Mouse (Mus musculus) heart, adult 2 months (tissue): Measurements from ENCODE around the gene Slc38a6. TPM values are rescaled to one million over a fixed set of nuclear protein-coding genes. Genes with fewer than 3 reads are reported as not detected.

ENCODE experiments used
- DNase-seq, 2 experiments: peaks; one replicate each; pipeline ENCODE4 v3.0.0; 2021
- H3K27ac ChIP-seq: fragments of 200-600 bp; 2 replicates; pipeline ENCODE4 v1.8.1; 2022
- H3K27me3 ChIP-seq: fragments of 200-500 bp; 2 replicates; pipeline ENCODE4 v1.6.1; 2012; ENCODE audit warnings: mild to moderate bottlenecking, low read length, inconsistent platforms, mixed read lengths; ENCODE audit not compliant: control insufficient read depth, insufficient read depth
- H3K36me3 ChIP-seq: fragments of 200-500 bp; 2 replicates; pipeline ENCODE4 v1.6.1; 2012; ENCODE audit warnings: low read length, inconsistent platforms; ENCODE audit not compliant: control insufficient read depth, insufficient read depth
- H3K4me1 ChIP-seq: fragments of 200-500 bp; 2 replicates; pipeline ENCODE4 v1.6.1; 2011; ENCODE audit warnings: low read length; ENCODE audit not compliant: control insufficient read depth, insufficient read depth
- H3K4me3 ChIP-seq: fragments of 200-600 bp; 2 replicates; pipeline ENCODE4 v1.8.1; 2022
- H3K79me2 ChIP-seq: fragments of 200-500 bp; replicated peaks from 2 replicates; pipeline ENCODE4 v1.6.1; 2012; ENCODE audit warnings: mild to moderate bottlenecking, inconsistent platforms, low read length, moderate library complexity, mixed read lengths; ENCODE audit not compliant: control insufficient read depth, insufficient read depth
- H3K9ac ChIP-seq: fragments of 200-500 bp; 2 replicates; pipeline ENCODE4 v1.6.1; 2012; ENCODE audit warnings: low read depth, mild to moderate bottlenecking, control low read depth, inconsistent platforms, low read length, mixed read lengths
- CTCF ChIP-seq: fragments of 200-600 bp; IDR thresholded peaks from 2 replicates; pipeline ENCODE4 v1.8.1; 2022; ENCODE audit warnings: antibody characterized with exemption, mild to moderate bottlenecking, moderate library complexity
- EP300 ChIP-seq: fragments of 200-500 bp; IDR thresholded peaks from 2 replicates; pipeline ENCODE4 v1.6.1; 2011; ENCODE audit warnings: low read depth, low read length, control low read depth; ENCODE audit not compliant: insufficient read depth
- POLR2A ChIP-seq: fragments of 200-500 bp; IDR thresholded peaks from 2 replicates; pipeline ENCODE4 v1.6.1; 2011; ENCODE audit warnings: mild to moderate bottlenecking, low read depth, low read length, control low read depth; ENCODE audit not compliant: insufficient read depth
- WGBS: fragments of 180-500 bp; shearing (Covaris S2); methylation state at CpG from one replicate; pipeline ENCODE4 v1.1.7; 2018; 5-methylcytosine and 5-hydroxymethylcytosine counted together
- intact Hi-C: fragments of 180-260 bp; cut with DNase I; formaldehyde crosslinking; loops from one replicate; pipeline ENCODE4 v1.15.1; 2025
- polyA plus RNA-seq: library from polyadenylated mRNA; depleted of rRNA; stranded (reverse); fragments of >200 nt; gene quantifications from 2 replicates; pipeline ENCODE4 v1.2.3, GENCODE M21; 2012
- total RNA-seq, 2 experiments: library from RNA; stranded (reverse); gene quantifications; 2 replicates each; pipeline ENCODE4 v1.2.3; 2021

The Slc38a6 gene
- total and polyA plus RNA-seq, 3 experiments = 3.8 to 8.0 (median 4.0) TPM

GRCm38 (mm10) chr12:73325181-73325580 lies 38.6 kb downstream of the Slc38a6 start:
- H3K4me1 ChIP-seq = peaks cover 3% of the 10 kb centered on the region; the same call in 1 of the 2 replicates
- H3K27me3 ChIP-seq = no peaks in the 10 kb centered on the region
- H3K36me3 ChIP-seq = peaks cover 5% of the 10 kb centered on the region; the same call in 1 of the 2 replicates
- DNase-seq = no peak
- H3K27ac ChIP-seq = peak overlapping the region; percentile 83
- TF ChIP-seq CTCF (no peak), EP300 (no peak)
- H3K79me2 ChIP-seq = no peaks in the 10 kb centered on the region
- H3K9ac ChIP-seq = no peak overlapping the region
- intact Hi-C loops = loop anchor here (2.0 to 5.0 kb wide), 2 partner anchors 192 to 270 kb away; no protein-coding TSS in a partner anchor
- WGBS = 30% methylated on average over 2 of the region's 2 CpGs
- H3K4me3 ChIP-seq = no peak overlapping the region

GRCm38 (mm10) chr12:73325617-73326016 lies 39.0 kb downstream of the Slc38a6 start:
- 23% methylated on average over 4 of the region's 4 CpGs for WGBS
- Histone ChIP-seq H3K79me2 (no peaks in the 10 kb centered on the region), H3K4me1 (peaks cover 3% of the 10 kb centered on the region; the same call in 1 of the 2 replicates), H3K36me3 (peaks cover 5% of the 10 kb centered on the region; the same call in 1 of the 2 replicates), H3K27ac (peak overlapping the region; percentile 83), H3K27me3 (no peaks in the 10 kb centered on the region), H3K9ac (no peak overlapping the region), H3K4me3 (no peak overlapping the region)
- no peak for TF ChIP-seq POLR2A
- no peak for TF ChIP-seq CTCF
- DNase-seq = peak; percentile 42 to 65
- intact Hi-C loops = loop anchor here (2.0 to 5.0 kb wide), 2 partner anchors 192 to 271 kb away; no protein-coding TSS in a partner anchor

DNA sequence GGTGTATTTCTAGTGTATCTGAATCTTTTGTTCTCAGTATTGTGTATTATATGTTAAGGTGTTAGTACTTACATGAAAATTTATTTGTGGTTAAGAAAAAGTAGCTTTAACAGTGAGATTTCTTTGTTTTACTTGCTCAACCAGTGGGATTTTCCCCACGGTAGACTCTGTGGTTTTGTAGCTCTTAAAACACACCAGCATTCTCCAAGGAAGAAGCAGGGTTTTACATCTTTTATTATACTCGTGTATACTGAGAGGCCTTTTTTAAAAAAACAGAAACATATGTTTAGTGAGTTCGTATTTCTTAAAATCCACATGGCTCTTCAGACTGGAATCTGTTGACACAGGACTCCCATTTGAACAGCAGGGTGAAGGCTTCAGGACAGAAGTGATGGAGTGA lies 40.8 kb downstream of the Slc38a6 start:
- WGBS = 88% methylated on average over 3 of the region's 3 CpGs
- no peak overlapping the region for H3K9ac ChIP-seq
- TF ChIP-seq CTCF = no peak
- no peak for TF ChIP-seq POLR2A
- TF ChIP-seq EP300 = no peak
- H3K4me3 ChIP-seq = no peak overlapping the region
- H3K36me3 ChIP-seq = peaks cover 5% of the 10 kb centered on the region; the same call in 1 of the 2 replicates
- DNase-seq = no peak
- H3K4me1 ChIP-seq = peaks cover 3% of the 10 kb centered on the region
- no peaks in the 10 kb centered on the region for H3K27me3 ChIP-seq
- H3K27ac ChIP-seq = no peak overlapping the region
- intact Hi-C loops = loop anchor here (5.0 kb wide), 1 partner anchor 190 kb away; no protein-coding TSS in a partner anchor
- H3K79me2 ChIP-seq = no peaks in the 10 kb centered on the region

- no peak for DNase-seq
- intact Hi-C loops = loop anchor here (5.0 kb wide), 1 partner anchor 189 kb away; no protein-coding TSS in a partner anchor
- 63% methylated on average over 4 of the region's 4 CpGs for WGBS
Measured at GRCm38 (mm10) chr12:73328448-73329167, 42.0 kb downstream of the Slc38a6 start.

GRCm38 (mm10) chr12:73330236-73330635 lies 43.7 kb downstream of the Slc38a6 start:
- peaks cover 7% of the 10 kb centered on the region for H3K4me1 ChIP-seq
- 61% methylated on average over 7 of the region's 7 CpGs for WGBS

More at GRCm38 (mm10) chr12:73328448-73329167, 42.0 kb downstream of the Slc38a6 start:
- peaks cover 5% of the 10 kb centered on the region for H3K4me1 ChIP-seq
- no peak overlapping the region for H3K9ac ChIP-seq
- H3K36me3 ChIP-seq = peaks cover 5% of the 10 kb centered on the region
- TF ChIP-seq POLR2A (no peak), EP300 (no peak)
- no peaks in the 10 kb centered on the region for H3K79me2 ChIP-seq
- H3K27ac ChIP-seq = no peak overlapping the region
- H3K27me3 ChIP-seq = no peaks in the 10 kb centered on the region
- no peak overlapping the region for H3K4me3 ChIP-seq

DNA sequence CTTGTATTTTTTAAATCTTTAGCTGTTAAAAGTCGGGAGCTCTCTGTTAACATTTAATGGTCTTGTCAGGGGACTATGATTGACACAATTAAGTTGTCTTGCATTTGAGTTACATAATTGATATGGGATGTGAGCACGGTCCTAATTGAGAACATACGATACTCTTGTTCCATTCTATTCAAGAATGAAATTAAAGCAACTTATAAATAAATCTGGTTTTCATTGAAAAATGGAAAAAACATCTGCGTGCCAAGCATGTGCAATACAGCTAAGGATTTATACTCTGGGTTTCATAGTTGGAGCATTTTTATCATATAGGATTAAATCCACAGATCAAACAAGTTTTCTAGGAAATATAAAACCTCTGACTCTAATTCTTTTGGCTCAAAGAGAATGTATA lies 46.1 kb downstream of the Slc38a6 start:
- H3K36me3 ChIP-seq = no peaks in the 10 kb centered on the region; the same call in 1 of the 2 replicates
- peaks cover 6% of the 10 kb centered on the region for H3K4me1 ChIP-seq
- H3K9ac ChIP-seq = no peak overlapping the region
- TF ChIP-seq POLR2A = no peak
- TF ChIP-seq CTCF = no peak
- no peak for TF ChIP-seq EP300
- H3K27me3 ChIP-seq = no peaks in the 10 kb centered on the region
- WGBS = 93% methylated on average over 4 of the region's 4 CpGs
- no peak for DNase-seq
- intact Hi-C loops = no loop called here
- H3K79me2 ChIP-seq = no peaks in the 10 kb centered on the region
- no peak overlapping the region for H3K27ac ChIP-seq
- no peak overlapping the region for H3K4me3 ChIP-seq

More at GRCm38 (mm10) chr12:73330236-73330635, 43.7 kb downstream of the Slc38a6 start:
- Histone ChIP-seq H3K27ac (no peak overlapping the region; the same call in 1 of the 2 replicates), H3K36me3 (peaks cover 5% of the 10 kb centered on the region), H3K4me3 (no peak overlapping the region), H3K9ac (no peak overlapping the region), H3K27me3 (no peaks in the 10 kb centered on the region), H3K79me2 (no peaks in the 10 kb centered on the region)
- TF ChIP-seq CTCF = no peak
- no peak for TF ChIP-seq POLR2A
- no peak for TF ChIP-seq EP300
- intact Hi-C loops = no loop called here
- DNase-seq = no peak
